Mouse (Mus musculus): ENCODE measurements around the gene 9830107B12Rik.
A peak's percentile ranks its signal among the peaks of the same experiment; 100 is the strongest.
"Not testable (repeated sequence)": the region's sequence is repeated elsewhere in the genome, so short reads cannot be mapped to it uniquely, and the experiment has no call there.

Gene 9830107B12Rik

GRCm38 (mm10) chr17:48146120-48146519 is at the start of gene 9830107B12Rik:
Gene 9830107B12Rik (minus strand): TSS chr17:48146268.
- no peak for DNase-seq (ENCODE audit: low read depth, low spot score)

DNA sequence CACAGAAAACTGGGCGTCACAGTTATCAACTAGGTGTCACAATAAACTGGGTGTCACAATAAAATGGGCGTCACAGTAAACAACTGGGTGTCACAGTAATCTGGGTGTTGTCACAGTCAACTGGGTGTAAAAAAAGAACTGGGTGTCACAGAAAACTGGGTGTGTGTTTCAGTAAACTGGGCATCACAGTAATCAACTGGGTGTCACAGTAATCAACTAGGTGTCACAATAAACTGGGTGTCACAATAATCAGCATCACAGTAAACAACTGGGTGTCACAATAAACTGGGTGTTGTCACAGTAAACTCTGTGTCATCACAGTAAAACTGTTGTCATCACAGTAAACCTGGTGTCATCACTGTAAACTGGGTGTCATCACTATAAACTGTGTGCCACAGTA is 46.3 kb upstream of the 9830107B12Rik start:
- DNase-seq (ENCODE audit: low read depth, low spot score), result no peak

DNA sequence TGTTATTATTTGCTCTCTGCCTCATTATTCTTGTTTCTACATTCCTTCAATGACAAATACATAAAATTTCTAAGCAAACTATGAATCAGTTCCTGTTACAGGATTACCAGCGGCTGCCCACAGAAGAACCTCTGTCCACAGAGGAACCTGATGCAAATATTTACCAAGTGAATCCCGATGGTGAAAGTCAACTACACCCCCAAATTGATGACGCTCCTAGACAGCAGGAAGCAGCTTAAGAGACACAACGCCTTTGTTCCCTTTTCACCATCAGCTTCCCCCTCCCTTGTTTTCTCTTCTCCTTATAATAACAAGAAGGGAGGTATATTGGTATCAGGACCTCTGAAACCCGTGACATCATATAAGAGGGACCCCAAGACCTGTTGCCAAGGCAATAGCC is 39.2 kb upstream of the 9830107B12Rik start:
- no peak for DNase-seq (ENCODE audit: low read depth, low spot score)

DNA sequence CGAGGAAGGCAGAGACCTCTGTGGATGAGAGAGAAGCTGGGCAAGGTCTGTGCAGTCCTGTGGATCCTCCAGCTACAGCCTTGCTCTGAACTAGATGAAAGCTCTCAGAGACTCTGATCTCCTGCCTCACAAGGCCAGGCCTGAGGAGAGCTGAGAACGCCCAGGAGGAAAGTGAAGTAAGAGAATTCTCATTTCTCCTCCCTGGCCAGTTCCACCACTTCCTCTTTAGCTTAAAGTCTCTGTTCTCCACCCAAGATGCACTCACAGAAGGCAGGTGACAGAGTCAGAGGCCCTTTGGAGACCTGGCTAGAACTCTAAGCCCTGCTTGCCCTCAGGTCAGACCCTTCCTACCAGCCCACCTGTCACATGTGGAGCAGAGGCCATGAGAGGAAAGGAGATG is 21.0 kb upstream of the 9830107B12Rik start, which contains the start of gene A530064D06Rik:
Gene A530064D06Rik (minus strand): TSS at position 173 of the 400 bp plus-strand sequence.
- DNase-seq (ENCODE audit: low read depth, low spot score), result not testable (repeated sequence)

DNA sequence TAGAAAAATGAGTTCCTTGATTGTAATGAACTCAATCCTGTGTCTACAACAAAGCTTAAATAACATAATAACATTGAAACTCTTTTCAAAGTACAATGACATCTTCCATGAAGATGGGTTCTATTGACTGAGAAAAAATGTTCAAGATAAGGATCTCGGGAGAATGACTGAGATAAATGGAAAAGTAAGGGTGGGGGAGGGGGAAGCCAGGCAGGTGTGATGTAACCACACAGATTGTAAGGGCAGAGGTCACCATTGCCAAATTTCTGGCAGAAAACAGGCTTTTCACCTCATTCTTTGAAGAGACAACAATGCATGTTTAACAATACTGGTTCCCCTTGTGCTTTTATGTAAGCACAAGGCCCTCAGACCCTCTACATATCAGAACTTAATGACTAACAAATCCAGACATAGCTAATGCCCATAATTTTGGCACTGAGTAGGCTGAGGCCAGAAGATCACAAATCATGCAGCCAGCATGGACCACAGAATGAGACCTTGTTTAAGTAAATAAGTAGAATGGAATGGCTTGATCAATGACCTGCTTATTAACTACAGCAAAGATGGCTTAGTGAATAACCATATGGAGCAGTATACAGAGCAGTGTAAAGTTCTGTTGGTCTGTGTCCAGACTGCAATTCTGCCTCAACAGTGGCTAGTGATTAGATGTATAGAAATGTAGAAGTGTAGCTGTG is 11.5 kb upstream of the 9830107B12Rik start:
- DNase-seq (ENCODE audit: low read depth, low spot score), result no peak

DNA sequence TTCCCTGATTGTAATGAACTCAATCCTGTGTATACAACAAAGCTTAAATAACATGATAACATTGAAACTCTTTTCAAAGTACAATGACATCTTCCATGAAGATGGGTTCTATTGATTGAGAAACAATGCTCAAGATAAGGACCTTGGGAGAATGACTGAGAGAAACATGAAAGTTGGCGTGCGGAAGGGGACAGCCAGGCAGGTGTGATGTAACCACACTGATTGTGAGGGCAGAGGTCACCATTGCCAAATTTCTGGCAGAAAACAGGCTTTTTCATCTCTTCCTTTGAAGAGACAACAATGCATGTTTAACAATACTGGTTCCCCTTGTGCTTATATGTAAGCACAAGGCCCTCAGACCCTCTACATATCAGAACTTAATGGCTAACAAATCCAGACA is 13.3 kb downstream of the 9830107B12Rik start:
- DNase-seq (ENCODE audit: low read depth, low spot score), result no peak

- peak; percentile 88 for DNase-seq (ENCODE audit: low read depth, low spot score)
Measured at GRCm38 (mm10) chr17:48120456-48120855, 25.6 kb downstream of the 9830107B12Rik start.

GRCm38 (mm10) chr17:48119656-48120055 is 26.4 kb downstream of the 9830107B12Rik start:
- peak; percentile 90 for DNase-seq (ENCODE audit: low read depth, low spot score)

DNA sequence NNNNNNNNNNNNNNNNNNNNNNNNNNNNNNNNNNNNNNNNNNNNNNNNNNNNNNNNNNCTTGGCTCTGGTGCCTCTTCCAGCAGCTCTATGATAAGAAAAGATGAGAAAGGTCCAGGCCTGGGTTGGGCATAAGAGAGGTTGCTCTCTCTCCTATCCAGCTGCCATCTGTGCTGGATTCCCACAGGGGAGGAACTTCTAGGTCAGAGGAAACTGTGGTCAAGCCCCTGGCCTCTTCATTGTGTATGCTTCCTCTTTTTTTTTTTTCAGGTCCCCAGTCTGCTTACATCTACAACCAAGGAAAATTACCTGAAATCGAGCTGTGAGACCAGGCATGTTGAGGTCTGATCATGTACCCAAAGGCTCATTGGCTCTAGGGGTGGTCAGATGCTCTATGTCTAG is 27.5 kb downstream of the 9830107B12Rik start:
- DNase-seq (ENCODE audit: low read depth, low spot score), result no peak

- DNase-seq (ENCODE audit: low read depth, low spot score), result peak; percentile 78
Measured at GRCm38 (mm10) chr17:48110547-48111287, 35.4 kb downstream of the 9830107B12Rik start.

GRCm38 (mm10) chr17:48108520-48108919 is 37.5 kb downstream of the 9830107B12Rik start:
- peak; percentile 36 for DNase-seq (ENCODE audit: low read depth, low spot score)

DNA sequence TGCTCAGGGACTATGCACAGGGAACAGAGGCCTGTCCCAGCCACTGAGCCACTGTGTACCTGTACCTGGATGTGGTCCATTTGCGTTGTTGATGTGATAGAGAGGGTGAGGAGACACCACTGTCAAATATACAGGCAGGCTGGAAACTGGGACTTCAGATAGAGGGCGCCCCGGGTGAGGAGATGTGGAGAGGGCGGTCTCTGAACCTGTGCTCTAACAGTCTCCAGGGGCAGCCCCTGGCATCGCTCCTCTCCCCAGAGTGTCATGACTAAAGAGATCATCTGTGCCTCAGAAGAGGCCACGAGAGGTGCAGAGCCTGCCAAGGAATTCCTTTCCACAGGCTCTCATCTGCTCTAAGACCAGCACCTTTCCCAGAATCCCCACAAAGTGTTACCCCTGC is 38.2 kb downstream of the 9830107B12Rik start:
- DNase-seq (ENCODE audit: low read depth, low spot score), result peak; percentile 9

- no peak for DNase-seq (ENCODE audit: low read depth, low spot score)
Measured at GRCm38 (mm10) chr17:48107333-48107732, 38.7 kb downstream of the 9830107B12Rik start.

- DNase-seq (ENCODE audit: low read depth, low spot score), result peak; percentile 91
Measured at GRCm38 (mm10) chr17:48100441-48101417, 45.3 kb downstream of the 9830107B12Rik start.

DNA sequence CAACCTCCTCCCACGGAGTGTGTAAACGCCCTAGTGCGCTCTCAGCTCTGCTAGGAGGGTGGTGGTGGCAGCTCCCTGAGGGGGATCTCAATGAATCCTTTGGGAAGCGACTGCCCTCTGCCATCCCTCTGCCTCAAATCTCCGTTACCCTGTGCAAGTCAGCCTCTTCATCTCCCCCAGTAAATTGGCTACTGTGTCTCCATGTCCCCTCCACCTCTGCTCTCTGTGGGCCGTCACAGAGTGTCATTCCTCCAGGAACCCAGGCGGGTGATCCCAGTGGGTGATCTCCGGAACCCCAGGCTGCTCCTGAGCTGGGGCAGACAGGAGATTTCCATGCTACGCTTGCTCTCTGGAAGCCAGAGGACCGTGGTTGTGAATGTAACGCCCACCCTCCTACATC is 46.8 kb downstream of the 9830107B12Rik start:
- DNase-seq (ENCODE audit: low read depth, low spot score), result no peak

DNA sequence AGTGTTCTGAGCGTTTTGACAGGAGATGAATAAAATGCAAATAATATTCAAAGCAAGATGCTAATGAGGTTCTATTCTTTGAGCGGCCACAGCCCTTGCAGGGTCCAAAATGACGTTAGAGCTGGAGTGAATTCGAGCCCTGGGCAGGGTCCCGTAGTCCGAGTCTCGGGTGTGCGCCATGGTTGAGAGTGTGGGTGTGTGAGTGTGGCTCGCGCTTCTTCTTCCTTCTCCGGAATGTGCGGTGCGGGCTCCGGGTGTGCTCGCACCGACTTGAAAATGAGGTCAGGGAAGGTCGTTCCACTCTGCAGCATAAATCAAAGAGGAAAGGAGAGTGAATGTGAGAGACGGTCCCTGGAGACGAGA is 47.6 kb downstream of the 9830107B12Rik start:
- DNase-seq (ENCODE audit: low read depth, low spot score), result peak; percentile 76

DNA sequence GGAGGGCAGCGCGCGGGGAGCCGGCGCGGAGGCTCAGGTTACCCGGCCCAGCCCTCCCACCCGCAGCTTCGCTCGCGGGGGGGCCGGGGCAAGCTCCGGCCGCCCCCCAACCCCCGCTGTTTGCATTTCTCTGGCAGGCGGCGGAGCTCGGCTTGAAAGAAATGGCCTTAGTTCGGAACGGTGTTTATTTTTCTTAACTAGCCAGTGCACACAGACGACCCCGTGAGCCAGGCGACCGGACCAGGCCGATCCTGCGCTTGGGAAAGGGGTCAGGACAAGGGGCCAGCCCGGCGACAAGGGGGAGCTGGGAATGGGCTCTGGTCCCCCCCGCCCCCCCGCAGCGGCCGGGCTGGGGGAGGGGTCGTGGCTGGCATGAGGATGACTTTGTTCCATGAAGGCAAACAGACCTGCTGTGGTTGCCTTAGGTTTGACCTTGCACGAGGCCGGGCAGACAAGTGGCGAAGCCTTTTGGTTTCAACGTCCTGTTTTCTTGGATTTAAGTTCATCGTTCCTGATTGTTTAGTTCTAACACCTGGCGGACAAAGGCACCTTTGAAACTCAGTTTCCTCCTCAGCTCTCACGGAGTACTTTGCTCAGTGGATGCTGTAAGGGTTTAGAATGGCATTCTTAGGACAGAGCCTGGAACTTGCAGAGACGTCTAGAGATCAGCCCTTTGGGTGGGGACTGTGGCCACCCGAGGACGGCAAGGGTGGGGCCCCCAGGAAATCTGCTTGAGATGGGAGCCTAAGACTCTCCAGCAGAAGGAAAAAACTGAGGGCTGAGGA is 48.1 kb downstream of the 9830107B12Rik start:
- peak; percentile 85 for DNase-seq (ENCODE audit: low read depth, low spot score)

DNA sequence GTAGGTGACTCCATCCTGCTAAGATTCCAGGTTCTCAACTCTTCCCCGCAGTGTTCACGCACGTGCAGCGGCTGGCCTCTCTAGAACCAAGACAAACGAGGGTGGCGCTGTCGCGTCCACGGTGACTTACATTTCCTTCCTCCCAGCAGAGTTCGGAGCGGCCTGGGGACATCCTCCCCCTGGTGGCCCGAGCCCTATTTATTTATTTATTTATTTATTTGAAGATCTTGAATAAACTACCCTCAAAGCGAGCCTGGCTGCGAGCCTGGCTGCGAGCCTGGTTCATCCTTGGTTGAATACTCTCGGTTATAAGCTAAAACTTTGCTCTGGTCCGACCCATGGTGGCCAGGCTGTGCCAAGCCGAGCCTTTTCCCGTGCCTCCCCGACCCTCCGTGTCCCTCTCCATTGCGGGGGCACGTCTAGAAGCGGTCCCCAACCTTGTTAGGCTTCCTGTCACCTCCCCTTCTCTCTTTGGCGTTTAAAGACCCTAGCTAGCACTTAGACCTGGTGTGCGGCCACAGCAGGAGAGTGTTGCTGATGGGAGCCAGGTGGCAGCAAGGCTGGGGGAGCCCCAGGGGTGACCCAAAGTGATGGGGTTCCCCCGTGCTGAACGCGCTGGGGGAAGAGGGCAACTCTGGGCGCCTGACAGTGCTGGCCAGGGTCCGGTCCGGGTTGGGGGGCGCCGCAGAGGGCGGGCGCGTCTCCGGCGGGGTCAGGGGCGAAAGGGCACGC is 48.9 kb downstream of the 9830107B12Rik start:
- DNase-seq (ENCODE audit: low read depth, low spot score), result peak; percentile 67

DNA sequence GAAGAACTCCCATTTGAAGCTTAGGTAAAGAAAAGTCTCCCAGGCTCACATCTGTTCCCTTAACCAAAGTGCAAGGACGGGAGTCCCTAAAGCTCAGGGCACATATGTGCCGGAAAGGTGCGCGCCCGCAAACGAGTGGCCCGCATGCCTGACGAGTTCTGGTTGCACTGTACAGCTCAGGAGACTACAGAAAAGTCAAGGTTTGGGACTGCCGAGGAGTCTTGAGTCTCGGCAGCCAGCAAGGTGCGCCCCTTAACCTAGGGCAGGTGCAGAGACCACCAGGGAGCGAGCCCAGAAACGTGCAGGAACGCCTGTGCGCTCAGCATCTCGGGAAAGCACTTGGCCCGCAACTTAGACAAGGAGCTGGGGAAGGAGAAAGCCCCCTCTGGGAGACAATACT is 49.7 kb downstream of the 9830107B12Rik start:
- peak; percentile 52 for DNase-seq (ENCODE audit: low read depth, low spot score)

GRCm38 (mm10) chr17:48095718-48096121 is 50.3 kb downstream of the 9830107B12Rik start:
- DNase-seq (ENCODE audit: low read depth, low spot score), result peak; percentile 40

All from R1 (cell line).